Mouse (Mus musculus) MEL (cell line): ENCODE data around the gene Mcub.

Source experiments
- CHD2 ChIP-seq: IDR thresholded peaks from 2 replicates; pipeline ENCODE4 v1.6.1; 2011; ENCODE audit warnings: low read length, improper control_type of control experiment
- CTCF ChIP-seq, 3 experiments: IDR thresholded peaks in 2 of 3; conservative IDR thresholded peaks in 1 of 3; 2 replicates each; pipeline ENCODE4 v1.5.1; 2011 to 2012; ENCODE audit warnings: low read length in 3 of 3, low read depth in 2 of 3, mild to moderate bottlenecking in 2 of 3, improper control_type of control experiment in 1 of 3, inconsistent platforms in 1 of 3, mixed read lengths in 1 of 3, moderate library complexity in 1 of 3; ENCODE audit not compliant: control insufficient read depth in 1 of 3, insufficient read depth in 1 of 3, poor library complexity in 1 of 3, severe bottlenecking in 1 of 3
- E2F4 ChIP-seq: IDR thresholded peaks from 2 replicates; pipeline ENCODE4 v1.6.1; 2011; ENCODE audit warnings: low read depth, low read length, improper control_type of control experiment, borderline replicate concordance
- EP300 ChIP-seq, 2 experiments: IDR thresholded peaks; 2 replicates each; pipeline ENCODE4 v1.6.1; 2011; ENCODE audit warnings: improper control_type of control experiment in 2 of 2, low read length in 2 of 2, low read depth in 1 of 2, mild to moderate bottlenecking in 1 of 2
- MEF2A ChIP-seq: IDR thresholded peaks from 2 replicates; pipeline ENCODE4 v1.6.1; 2014; ENCODE audit warnings: low read depth, mild to moderate bottlenecking, inconsistent platforms, low read length, improper control_type of control experiment; ENCODE audit not compliant: poor library complexity, insufficient replicate concordance, severe bottlenecking; ENCODE audit errors: extremely low read depth
- MYB ChIP-seq: IDR thresholded peaks from 2 replicates; pipeline ENCODE4 v1.6.1; 2011; ENCODE audit warnings: mild to moderate bottlenecking, low read depth, low read length, improper control_type of control experiment
- NRF1 ChIP-seq: IDR thresholded peaks from 2 replicates; pipeline ENCODE4 v1.6.1; 2014; ENCODE audit warnings: low read depth, mild to moderate bottlenecking, inconsistent platforms, low read length, improper control_type of control experiment, moderate library complexity; ENCODE audit not compliant: poor library complexity, insufficient read depth, severe bottlenecking
- POLR2AphosphoS5 ChIP-seq: IDR thresholded peaks from 2 replicates; pipeline ENCODE4 v1.6.1; 2012; ENCODE audit warnings: low read depth, borderline replicate concordance, mild to moderate bottlenecking, inconsistent platforms, low read length, moderate library complexity, mixed read lengths
- RCOR1 ChIP-seq: IDR thresholded peaks from 2 replicates; pipeline ENCODE4 v1.6.1; 2012; ENCODE audit warnings: low read depth, mild to moderate bottlenecking, inconsistent platforms, low read length, improper control_type of control experiment
- SIN3A ChIP-seq: IDR thresholded peaks from 2 replicates; pipeline ENCODE4 v1.6.1; 2012; ENCODE audit warnings: low read length, improper control_type of control experiment, inconsistent platforms
- SMC3 ChIP-seq: IDR thresholded peaks from 2 replicates; pipeline ENCODE4 v1.6.1; 2011; ENCODE audit warnings: low read depth, low read length, improper control_type of control experiment
- USF1 ChIP-seq: IDR thresholded peaks from 2 replicates; pipeline ENCODE4 v1.6.1; 2014; ENCODE audit warnings: low read depth, mild to moderate bottlenecking, inconsistent platforms, low read length, improper control_type of control experiment, moderate library complexity

DNA sequence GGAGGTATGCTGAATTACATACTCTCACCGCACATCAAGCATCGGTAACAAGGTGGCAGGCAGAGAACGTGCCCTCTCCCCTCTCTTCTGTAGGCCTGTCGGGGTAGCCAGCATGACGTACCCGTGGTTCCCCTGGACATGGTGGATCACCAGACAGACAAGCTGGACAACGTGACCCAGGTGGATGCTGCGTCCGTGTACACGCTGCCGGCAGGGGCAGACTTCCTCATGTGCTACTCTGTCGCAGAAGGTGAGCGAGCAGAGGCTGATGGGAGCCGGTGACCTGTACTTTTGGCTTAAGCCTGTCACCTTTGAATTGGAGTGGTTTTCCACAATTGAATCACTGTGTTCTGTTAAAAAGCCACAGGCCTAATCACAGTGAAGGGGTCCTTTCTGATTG, 58.0 kb downstream of the Mcub start:
- TF ChIP-seq USF1 (no peak), CTCF (IDR thresholded peaks at IDR 0.05 in 2 of 3, conservative IDR thresholded peaks at IDR 0.05 in 1 of 3; ENCODE audit: control insufficient read depth in 1 of 3, insufficient read depth in 1 of 3, low read depth in 2 of 3, low read length in 3 of 3, poor library complexity in 1 of 3, severe bottlenecking in 1 of 3) (no peak), EP300 (IDR thresholded peaks at IDR 0.05; ENCODE audit: low read depth in 1 of 2, low read length in 2 of 2) (no peak), E2F4 (no peak), SIN3A (no peak), RCOR1 (no peak), MEF2A (no peak), SMC3 (no peak), CHD2 (no peak), MYB (no peak), NRF1 (no peak), POLR2AphosphoS5 (no peak)
